Mouse (Mus musculus) heart, embryonic 16.5 days (tissue): Measurements from ENCODE around the gene Galnt17. TPM values are rescaled to one million over a fixed set of nuclear protein-coding genes. Genes with fewer than 3 reads are reported as not detected.

Source experiments
- ATAC-seq: fragments of 200-750 bp; cut with Nextera tagmentation; replicated peaks from 2 replicates; pipeline ENCODE4 v1.8.0; 2017; ENCODE audit warnings: moderate number of reproducible peaks; ENCODE audit not compliant: insufficient read depth, low FRiP score; ENCODE audit errors: extremely low read depth
- H3K27ac ChIP-seq: fragments of 300-500 bp; sonication (generic); 2 replicates; pipeline ENCODE4 v1.5.1; 2014; ENCODE audit warnings: mild to moderate bottlenecking, low read length, control low read depth, moderate library complexity
- H3K27me3 ChIP-seq: fragments of 300-500 bp; sonication (generic); 2 replicates; pipeline ENCODE4 v1.6.1; 2014; ENCODE audit warnings: low read length, mixed read lengths; ENCODE audit not compliant: control insufficient read depth, insufficient read depth
- H3K36me3 ChIP-seq: fragments of 300-500 bp; sonication (generic); 2 replicates; pipeline ENCODE4 v1.6.1; 2014; ENCODE audit not compliant: control insufficient read depth, insufficient read depth
- H3K4me1 ChIP-seq: fragments of 300-500 bp; sonication (generic); 2 replicates; pipeline ENCODE4 v1.6.1; 2014; ENCODE audit warnings: low read length, mixed read lengths; ENCODE audit not compliant: control insufficient read depth, insufficient read depth
- H3K4me2 ChIP-seq: fragments of 300-500 bp; sonication (generic); 2 replicates; pipeline ENCODE4 v1.6.1; 2014; ENCODE audit warnings: low read depth, mild to moderate bottlenecking, control low read depth, low read length
- H3K4me3 ChIP-seq: fragments of 300-500 bp; sonication (generic); 2 replicates; pipeline ENCODE4 v1.5.1; 2014; ENCODE audit warnings: mild to moderate bottlenecking, control low read depth, low read length
- H3K9ac ChIP-seq: fragments of 300-500 bp; sonication (generic); 2 replicates; pipeline ENCODE4 v1.6.1; 2014; ENCODE audit warnings: low read length, control low read depth
- H3K9me3 ChIP-seq: fragments of 300-500 bp; sonication (generic); replicated peaks from 2 replicates; pipeline ENCODE4 v1.6.1; 2016; ENCODE audit warnings: low read length; ENCODE audit not compliant: control insufficient read depth
- WGBS: fragments of 180-500 bp; shearing (Covaris S2); extraction: QIAGEN DNeasy Blood & Tissue Kit; methylation state at CpG from one replicate; pipeline ENCODE4 v1.1.7; 2014; 5-methylcytosine and 5-hydroxymethylcytosine counted together
- polyA plus RNA-seq: library from polyadenylated mRNA; unstranded; fragments of >200 nt; fragmentation: Nextera tagmentation; extraction: Ambion mirVana; gene quantifications from 2 replicates; pipeline ENCODE4 v1.2.1, GENCODE M21; 2015

Gene Galnt17
- polyA plus RNA-seq, 1 experiment from 2014 or later: 1.4 TPM

DNA sequence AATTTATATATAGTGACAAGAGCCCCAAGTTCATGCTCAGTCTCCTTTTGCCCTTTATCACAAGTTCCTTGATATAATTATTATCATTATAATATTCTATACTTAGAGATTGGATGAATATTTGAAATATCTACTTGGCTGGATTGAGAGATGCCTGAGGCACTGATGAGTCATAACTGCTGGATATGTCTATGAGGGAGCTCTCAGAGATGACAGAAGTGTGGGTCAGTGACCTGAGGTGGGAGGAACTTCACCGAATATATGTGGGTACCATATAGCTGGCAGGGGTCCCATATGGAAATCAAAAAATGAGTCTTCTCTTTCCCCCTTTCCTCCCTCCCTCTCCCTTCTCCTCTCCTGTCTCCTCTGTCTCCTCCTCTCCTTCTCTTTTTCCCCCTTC is 127.5 kb downstream of the Galnt17 start:
- Histone ChIP-seq H3K27me3 (no peaks in the 10 kb centered on the region), H3K4me2 (no peak overlapping the region), H3K9ac (no peak overlapping the region), H3K27ac (no peak overlapping the region; the same call in 1 of the 2 replicates), H3K4me3 (no peak overlapping the region), H3K4me1 (peaks cover 10% of the 10 kb centered on the region), H3K9me3 (no peaks in the 10 kb centered on the region), H3K36me3 (no peaks in the 10 kb centered on the region)
- 60% methylated on average over 1 of the region's 1 CpGs for WGBS
- ATAC-seq: no peak

DNA sequence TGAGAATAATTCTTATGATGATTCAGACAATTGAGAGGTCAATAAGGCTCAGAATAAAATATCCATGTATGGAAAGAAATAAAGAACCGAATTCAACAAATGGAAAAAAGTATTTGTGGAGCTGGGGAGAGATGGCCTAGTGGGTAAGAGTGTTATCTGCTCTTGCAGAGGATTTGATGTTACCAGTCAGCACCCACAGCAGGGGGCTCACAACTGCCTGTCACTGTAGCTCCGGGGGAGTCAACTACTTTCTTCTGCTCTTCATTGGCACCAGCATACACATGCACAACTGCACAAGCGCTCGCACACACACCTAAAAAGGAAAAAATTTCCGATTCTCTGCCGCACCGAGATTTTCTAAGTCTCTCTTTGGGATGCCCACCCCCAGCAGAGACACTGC is 130.4 kb downstream of the Galnt17 start:
- peaks cover 5% of the 10 kb centered on the region; the same call in 1 of the 2 replicates for H3K9me3 ChIP-seq
- no peak overlapping the region for H3K9ac ChIP-seq
- peaks cover 10% of the 10 kb centered on the region for H3K4me1 ChIP-seq
- H3K4me3 ChIP-seq: no peak overlapping the region
- H3K4me2 ChIP-seq: no peak overlapping the region
- no peak for ATAC-seq
- H3K27me3 ChIP-seq: no peaks in the 10 kb centered on the region
- H3K36me3 ChIP-seq: no peaks in the 10 kb centered on the region; the same call in 1 of the 2 replicates
- H3K27ac ChIP-seq: no peak overlapping the region
- WGBS: 38% methylated on average over 7 of the region's 7 CpGs

DNA sequence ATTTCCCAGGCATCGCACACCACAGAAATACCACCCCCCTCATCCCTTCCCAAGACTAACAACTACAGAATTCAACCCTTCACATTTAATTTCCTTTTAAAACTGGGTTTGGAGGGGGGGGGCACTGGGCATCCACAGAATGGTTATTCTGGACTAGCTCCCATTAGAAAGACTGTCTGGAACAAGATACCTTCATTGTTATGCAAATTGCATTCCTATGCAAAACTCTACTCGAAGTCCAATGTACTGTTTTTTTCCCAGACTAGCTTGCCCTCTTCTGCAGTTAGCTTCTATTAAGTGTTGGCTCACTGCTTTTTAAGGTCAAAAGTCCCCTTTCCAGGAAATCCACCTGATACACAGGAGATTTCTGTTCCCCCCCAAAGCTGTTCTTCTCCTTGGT is 131.1 kb downstream of the Galnt17 start:
- ATAC-seq: no peak
- no peak overlapping the region for H3K4me3 ChIP-seq
- no peaks in the 10 kb centered on the region; the same call in 1 of the 2 replicates for H3K36me3 ChIP-seq
- peaks cover 5% of the 10 kb centered on the region; the same call in 1 of the 2 replicates for H3K9me3 ChIP-seq
- no peak overlapping the region for H3K27ac ChIP-seq
- 55% methylated on average over 2 of the region's 2 CpGs for WGBS
- no peak overlapping the region for H3K9ac ChIP-seq
- peaks cover 10% of the 10 kb centered on the region for H3K4me1 ChIP-seq
- H3K4me2 ChIP-seq: no peak overlapping the region
- H3K27me3 ChIP-seq: no peaks in the 10 kb centered on the region

DNA sequence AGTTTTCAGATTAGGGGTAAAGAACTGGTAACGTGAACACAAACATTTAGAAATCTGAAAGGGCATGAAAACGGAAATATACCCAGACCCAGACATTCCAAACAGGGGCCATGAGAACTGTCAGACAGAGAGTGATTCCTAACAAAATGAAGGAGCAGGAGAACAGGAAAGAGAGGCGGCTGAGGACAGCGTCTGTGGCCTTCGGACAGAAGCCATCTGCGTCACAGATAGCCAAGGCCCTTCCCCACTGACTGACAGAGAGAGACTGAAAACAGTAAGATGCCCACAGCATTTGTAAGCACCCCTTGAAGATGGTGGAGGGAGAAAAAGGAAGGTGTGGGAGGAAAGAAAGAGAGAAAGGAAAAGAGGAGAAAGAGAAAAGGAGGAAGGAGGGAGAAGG is 139.1 kb downstream of the Galnt17 start:
- no peak overlapping the region for H3K27ac ChIP-seq
- H3K9me3 ChIP-seq: peaks cover 10% of the 10 kb centered on the region; the same call in 1 of the 2 replicates
- no peak overlapping the region for H3K4me3 ChIP-seq
- H3K4me1 ChIP-seq: no peaks in the 10 kb centered on the region
- ATAC-seq: no peak
- H3K36me3 ChIP-seq: no peaks in the 10 kb centered on the region; the same call in 1 of the 2 replicates
- no peaks in the 10 kb centered on the region for H3K27me3 ChIP-seq
- H3K9ac ChIP-seq: no peak overlapping the region
- no peak overlapping the region for H3K4me2 ChIP-seq
- 55% methylated on average over 6 of the region's 6 CpGs for WGBS

DNA sequence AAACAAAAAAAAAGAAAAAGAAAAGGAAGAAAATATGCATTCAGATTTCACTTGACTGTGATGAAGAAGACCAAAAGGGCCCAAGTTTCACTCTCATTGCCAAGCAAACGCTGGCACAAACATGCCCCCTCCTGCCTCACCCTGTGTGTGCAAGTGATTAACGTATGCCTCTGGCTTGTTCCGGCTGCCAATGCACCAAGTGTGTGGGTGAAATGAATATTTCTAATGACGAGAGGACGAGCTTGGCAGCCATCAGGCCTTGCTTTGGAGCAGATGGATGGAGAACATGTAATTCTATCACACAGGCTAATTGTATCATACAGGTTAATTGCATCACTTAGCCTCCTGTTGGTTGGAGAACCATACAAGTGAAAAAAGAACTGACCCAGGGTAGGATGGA is 140.9 kb downstream of the Galnt17 start:
- Histone ChIP-seq H3K36me3 (no peaks in the 10 kb centered on the region), H3K4me3 (no peak overlapping the region), H3K27me3 (no peaks in the 10 kb centered on the region), H3K4me1 (no peaks in the 10 kb centered on the region), H3K27ac (no peak overlapping the region), H3K9ac (no peak overlapping the region), H3K4me2 (no peak overlapping the region), H3K9me3 (peaks cover 5% of the 10 kb centered on the region; the same call in 1 of the 2 replicates)
- 76% methylated on average over 5 of the region's 5 CpGs for WGBS
- ATAC-seq: no peak

DNA sequence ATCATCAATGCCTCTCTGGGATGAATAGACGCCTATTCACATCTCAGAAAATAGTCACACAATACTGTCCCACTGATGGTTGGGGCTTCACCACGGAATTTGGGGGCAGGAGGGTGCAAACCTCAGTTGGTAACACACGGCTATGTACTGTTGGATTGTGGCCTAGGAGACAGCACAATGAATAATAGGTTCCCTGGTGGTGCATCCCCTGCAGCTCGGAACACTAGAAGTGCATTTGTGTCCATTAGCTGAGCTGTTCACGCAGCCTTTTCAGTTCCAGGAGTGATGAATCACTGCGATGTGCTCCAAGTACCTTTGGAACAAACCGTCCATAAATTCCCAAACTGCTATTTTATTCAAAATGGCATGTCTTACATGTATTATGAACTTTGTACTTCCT is 142.6 kb downstream of the Galnt17 start:
- Histone ChIP-seq H3K4me1 (no peaks in the 10 kb centered on the region), H3K27me3 (no peaks in the 10 kb centered on the region), H3K27ac (no peak overlapping the region), H3K4me3 (no peak overlapping the region), H3K36me3 (no peaks in the 10 kb centered on the region), H3K9me3 (peaks cover 5% of the 10 kb centered on the region; the same call in 1 of the 2 replicates), H3K4me2 (no peak overlapping the region), H3K9ac (no peak overlapping the region)
- ATAC-seq: no peak
- 80% methylated on average over 7 of the region's 7 CpGs for whole genome bisulfite sequencing

DNA sequence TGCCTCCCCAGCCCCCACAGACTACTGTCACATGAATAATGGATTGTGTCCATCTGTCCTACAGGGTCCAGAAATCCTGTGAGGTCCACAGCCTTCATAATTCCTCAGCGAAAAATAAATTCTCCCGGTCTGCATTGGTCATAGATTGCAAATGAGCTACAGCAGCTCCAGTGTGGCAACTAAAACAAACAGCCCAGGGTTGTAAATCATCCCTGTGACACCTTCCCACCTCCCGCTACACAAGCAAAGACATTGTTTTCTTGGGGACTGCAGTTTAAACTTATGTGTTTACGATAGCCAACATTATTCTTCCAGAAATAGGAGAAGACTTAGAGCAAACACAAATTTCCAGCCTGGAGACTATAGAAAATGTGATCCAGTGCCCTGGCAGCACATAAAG is 150.4 kb downstream of the Galnt17 start:
- 66% methylated on average over 4 of the region's 4 CpGs for WGBS
- Histone ChIP-seq H3K4me2 (no peak overlapping the region), H3K9ac (no peak overlapping the region), H3K27ac (no peak overlapping the region), H3K9me3 (no peaks in the 10 kb centered on the region), H3K4me3 (no peak overlapping the region), H3K36me3 (no peaks in the 10 kb centered on the region), H3K27me3 (no peaks in the 10 kb centered on the region), H3K4me1 (no peaks in the 10 kb centered on the region)
- ATAC-seq: no peak

DNA sequence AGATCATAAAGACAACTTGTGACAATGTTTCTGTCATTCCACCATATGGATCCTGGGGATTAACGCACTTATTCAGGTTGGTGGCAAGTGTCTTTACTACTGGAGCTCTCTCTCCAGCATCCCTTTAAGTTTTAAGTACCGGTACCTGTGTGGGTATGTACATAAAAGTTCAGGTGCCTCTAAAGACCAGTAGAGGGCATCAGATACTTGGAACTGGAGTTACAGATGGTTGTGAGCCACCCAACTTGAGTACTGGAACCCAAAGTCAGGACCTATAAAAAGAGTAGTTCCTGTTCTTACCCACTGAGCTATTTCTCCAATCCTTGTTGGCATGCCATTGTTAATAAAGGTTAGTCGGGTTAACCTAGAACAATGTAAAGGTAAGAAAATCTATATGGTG is 152.0 kb downstream of the Galnt17 start:
- Histone ChIP-seq H3K4me1 (no peaks in the 10 kb centered on the region), H3K9ac (no peak overlapping the region), H3K27me3 (no peaks in the 10 kb centered on the region), H3K9me3 (no peaks in the 10 kb centered on the region), H3K4me3 (no peak overlapping the region), H3K27ac (no peak overlapping the region), H3K4me2 (no peak overlapping the region), H3K36me3 (no peaks in the 10 kb centered on the region)
- WGBS: 71% methylated on average over 3 of the region's 3 CpGs
- ATAC-seq: no peak

DNA sequence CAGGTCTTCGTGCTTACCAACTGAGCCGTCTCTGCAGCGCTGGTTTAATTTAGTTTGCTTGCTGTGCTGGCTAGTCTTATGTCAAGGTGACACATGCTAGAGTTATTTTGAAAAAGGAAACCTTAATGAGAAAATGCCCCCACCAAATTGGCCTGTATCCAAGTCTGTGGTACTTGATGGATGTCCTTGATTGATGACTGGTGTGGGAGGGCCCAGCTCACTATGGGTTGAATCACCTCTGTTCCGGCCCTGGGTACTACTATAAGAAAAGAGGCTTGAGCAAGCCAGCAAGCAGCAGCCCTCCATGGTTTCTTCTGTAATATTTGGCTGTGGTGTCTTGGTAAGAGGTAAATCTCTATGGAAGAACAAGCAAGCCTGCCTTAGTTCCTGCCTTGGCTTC is 165.7 kb downstream of the Galnt17 start:
- H3K4me1 ChIP-seq: no peaks in the 10 kb centered on the region
- 62% methylated on average over 4 of the region's 4 CpGs for WGBS
- H3K27ac ChIP-seq: no peak overlapping the region
- no peaks in the 10 kb centered on the region for H3K27me3 ChIP-seq
- no peak overlapping the region for H3K4me2 ChIP-seq
- no peak overlapping the region for H3K4me3 ChIP-seq
- H3K9ac ChIP-seq: no peak overlapping the region
- no peaks in the 10 kb centered on the region for H3K36me3 ChIP-seq
- ATAC-seq: no peak
- no peaks in the 10 kb centered on the region for H3K9me3 ChIP-seq

DNA sequence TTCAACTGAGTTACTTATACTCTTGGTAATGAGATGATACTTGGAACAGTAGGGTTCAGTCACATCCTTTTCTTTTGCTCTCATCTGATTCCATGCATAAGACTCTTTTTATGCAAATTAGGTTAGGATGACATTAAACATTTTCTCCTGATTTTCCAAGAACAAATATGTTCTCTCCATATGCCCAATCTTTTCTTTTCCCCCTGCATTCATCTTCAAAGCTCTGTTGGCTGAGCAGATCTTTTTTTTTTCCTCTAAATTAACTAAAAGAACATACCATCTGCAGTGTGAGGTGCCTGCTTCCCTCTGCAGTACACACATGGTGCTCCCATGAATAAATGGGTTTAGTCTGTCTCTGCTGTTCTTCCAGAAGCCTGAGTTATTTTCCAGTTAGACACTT is 173.5 kb downstream of the Galnt17 start:
- no peaks in the 10 kb centered on the region for H3K4me1 ChIP-seq
- no peak for ATAC-seq

More for the DNA sequence above, 173.5 kb downstream of the Galnt17 start:
- Histone ChIP-seq H3K4me3 (no peak overlapping the region), H3K36me3 (no peaks in the 10 kb centered on the region), H3K27ac (no peak overlapping the region), H3K27me3 (no peaks in the 10 kb centered on the region), H3K9me3 (peaks cover 9% of the 10 kb centered on the region), H3K4me2 (no peak overlapping the region), H3K9ac (no peak overlapping the region)
